Mouse (Mus musculus) kidney, postnatal 36 days (tissue): ENCODE measurements at regions not wholly inside any gene's neighbourhood (a gene's known extent, or its start where the extent isn't known, plus 50 kb on each side); places are given as distances from the start of the nearest gene placed in this dataset.

Experiments used
- DNase-seq, 2 experiments: peaks; one replicate each; pipeline ENCODE4 v3.0.0; 2021 to 2022; ENCODE audit warnings: mixed read lengths in 2 of 2

- DNase-seq, result no peak
Observed at GRCm38 (mm10) chr10:116649287-116649686, 68.0 kb upstream of the Cnot2 start.

- DNase-seq, result no peak
Observed at GRCm38 (mm10) chr10:116646035-116646434, 64.7 kb upstream of the Cnot2 start.

DNA sequence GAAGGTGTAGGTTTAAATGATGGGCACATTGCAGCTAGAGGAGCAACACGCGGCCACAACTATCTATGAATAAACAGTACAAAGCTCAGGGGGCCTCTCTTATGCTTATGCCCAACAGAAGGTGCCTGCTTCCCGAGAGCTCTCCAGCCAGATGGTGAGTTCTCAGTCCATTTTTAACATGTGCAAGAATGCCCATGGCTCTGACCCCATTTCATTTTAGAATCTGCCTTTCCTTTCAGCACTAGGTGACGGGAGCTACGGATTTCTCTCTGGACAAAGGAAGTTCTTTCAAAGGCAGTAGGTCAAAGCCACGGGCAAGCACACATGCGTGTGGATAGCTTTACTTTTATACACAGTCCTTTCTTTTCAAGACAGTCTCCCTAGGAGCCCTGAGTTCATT, 64.3 kb upstream of the Cnot2 start:
- no peak for DNase-seq

DNA sequence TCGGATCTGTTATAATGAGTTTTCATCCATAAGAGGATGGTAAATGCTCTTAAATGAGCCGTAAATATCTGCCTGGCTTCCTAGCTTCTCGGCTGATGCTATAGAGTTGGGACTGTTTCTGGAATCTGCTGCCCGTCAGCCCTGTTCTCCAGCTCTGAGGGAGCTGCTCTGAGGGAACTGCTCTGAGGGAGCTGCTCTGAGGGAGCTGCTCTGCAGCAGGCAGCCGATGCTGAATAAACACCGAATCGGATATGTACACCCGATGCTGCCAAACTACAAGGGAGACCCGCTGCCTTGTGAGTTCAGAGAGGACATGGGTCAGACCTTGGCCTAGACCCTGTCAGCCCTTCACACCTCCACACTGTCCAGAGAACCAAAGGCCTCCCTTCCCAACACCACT, 63.8 kb upstream of the Cnot2 start:
- DNase-seq, result no peak
